Mouse (Mus musculus) cerebellum, postnatal 14 days (tissue): ENCODE results near the gene Zdhhc1.

Experiments
- DNase-seq, 2 experiments: peaks; one replicate each; pipeline ENCODE4 v3.0.0; 2021; ENCODE audit warnings: mixed read lengths in 2 of 2

The Zdhhc1 gene

GRCm38 (mm10) chr8:105451903-105452603 is 44.6 kb downstream of the Zdhhc1 start:
- peak in 1 of 2 experiments; percentile 18 for DNase-seq

GRCm38 (mm10) chr8:105450977-105451376 is 45.7 kb downstream of the Zdhhc1 start:
- DNase-seq = no peak

- DNase-seq = no peak
These were observed 48.1 kb downstream of the Zdhhc1 start for GRCm38 (mm10) chr8:105448596-105448995.

GRCm38 (mm10) chr8:105448188-105448587 is 48.5 kb downstream of the Zdhhc1 start:
- no peak for DNase-seq

- DNase-seq = peak; percentile 66 to 67
These were observed 50.6 kb downstream of the Zdhhc1 start for GRCm38 (mm10) chr8:105446127-105446552.

GRCm38 (mm10) chr8:105445296-105446126 is 51.2 kb downstream of the Zdhhc1 start:
- peak; percentile 36 to 39 for DNase-seq

GRCm38 (mm10) chr8:105442661-105443060 is 54.0 kb downstream of the Zdhhc1 start:
- DNase-seq = peak in 1 of 2 experiments; percentile 26

GRCm38 (mm10) chr8:105441433-105441832 is 55.3 kb downstream of the Zdhhc1 start:
- DNase-seq = peak; percentile 62 to 82

GRCm38 (mm10) chr8:105438865-105439264 is 57.8 kb downstream of the Zdhhc1 start:
- peak; percentile 56 to 78 for DNase-seq

- DNase-seq = no peak
These were observed 59.5 kb downstream of the Zdhhc1 start for GRCm38 (mm10) chr8:105437078-105437748.

- DNase-seq = no peak
These were observed 60.5 kb downstream of the Zdhhc1 start for GRCm38 (mm10) chr8:105436218-105436617.

- no peak for DNase-seq
These were observed 62.6 kb downstream of the Zdhhc1 start for GRCm38 (mm10) chr8:105434136-105434535.

- DNase-seq = no peak
These were observed 63.2 kb downstream of the Zdhhc1 start for GRCm38 (mm10) chr8:105433511-105433910.

GRCm38 (mm10) chr8:105433021-105433420 is 63.7 kb downstream of the Zdhhc1 start:
- no peak for DNase-seq

GRCm38 (mm10) chr8:105431743-105432515 is 64.8 kb downstream of the Zdhhc1 start:
- DNase-seq = no peak

- DNase-seq = no peak
These were observed 69.8 kb downstream of the Zdhhc1 start for GRCm38 (mm10) chr8:105426878-105427277.
